Mouse (Mus musculus) brain, embryonic 14.5 days (tissue): ENCODE measurements at regions not wholly inside any gene's neighbourhood (a gene's known extent, or its start where the extent isn't known, plus 50 kb on each side); places are given as distances from the start of the nearest gene placed in this dataset.

Experiments used
- CTCF ChIP-seq: fragments of 200-500 bp; IDR thresholded peaks from 2 replicates; pipeline ENCODE4 v1.5.1; 2012; ENCODE audit warnings: inconsistent platforms, mild to moderate bottlenecking, moderate library complexity, borderline replicate concordance; ENCODE audit not compliant: insufficient read depth, insufficient read length; ENCODE audit errors: extremely low read depth
- POLR2A ChIP-seq: fragments of 200-500 bp; IDR thresholded peaks from 2 replicates; pipeline ENCODE4 v1.6.1; 2012; ENCODE audit warnings: mild to moderate bottlenecking, inconsistent platforms, borderline replicate concordance; ENCODE audit not compliant: poor library complexity, insufficient read depth, insufficient read length, severe bottlenecking; ENCODE audit errors: extremely low read depth

DNA sequence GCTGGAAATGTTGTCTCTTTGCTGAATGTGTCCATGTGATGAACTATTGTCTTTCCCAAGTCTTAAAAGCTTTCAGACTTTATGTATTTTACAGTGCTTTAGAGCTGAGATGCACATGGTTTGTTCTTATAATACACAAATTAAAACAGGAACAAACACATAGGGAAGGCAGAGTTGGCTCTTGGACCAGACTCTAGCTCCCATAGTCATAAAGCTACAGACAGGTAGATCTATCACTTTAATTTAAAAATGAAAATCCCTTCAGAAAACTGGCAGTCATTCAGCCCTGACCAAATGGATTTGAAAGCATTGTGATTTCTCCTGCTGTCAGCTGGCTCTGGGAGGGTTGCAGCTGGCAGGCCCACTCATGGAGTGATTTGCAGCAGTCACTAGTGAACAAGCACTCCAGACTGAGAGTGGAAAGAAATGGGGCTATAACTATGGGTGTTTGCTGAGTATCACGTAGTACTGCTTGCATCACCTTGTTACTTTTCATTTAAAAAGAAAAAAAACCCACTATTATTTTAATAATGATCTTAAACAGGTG lies 161.8 kb downstream of the Pik3r1 start:
- TF ChIP-seq CTCF: no peak
- no peak for TF ChIP-seq POLR2A
